In the genomic region with DNA sequence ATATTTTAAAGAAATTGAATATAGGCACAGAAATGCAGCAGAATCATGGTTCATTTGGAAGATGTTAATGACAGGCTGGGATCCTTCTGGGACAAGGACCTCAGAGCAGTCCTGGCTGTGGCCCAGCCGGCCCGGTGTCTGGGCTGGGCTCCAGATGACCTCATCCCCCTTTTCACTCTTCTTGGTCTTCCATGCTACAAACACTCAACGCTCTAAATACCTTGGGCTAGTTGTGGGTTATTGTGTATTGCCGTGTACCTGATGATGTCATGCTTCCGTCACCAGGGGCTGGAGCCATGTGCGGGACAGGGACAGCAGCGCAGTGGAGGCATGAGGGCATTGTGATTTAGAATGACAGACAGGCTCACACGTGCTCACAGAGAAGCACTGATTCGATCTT, we compare ENCODE assay signal across 8 mouse cellular contexts. TPM values are rescaled to one million over a fixed set of nuclear protein-coding genes. Genes with fewer than 3 reads are reported as not detected.
DNase-seq lines count a peak whose midpoint lies in the region; ATAC-seq and TF ChIP-seq lines count a peak whose summit lies in the region.

No protein-coding gene starts in this region.

- peak; percentile 75 for ATAC-seq in forebrain, embryonic 13.5 days
- ATAC-seq in forebrain, embryonic 12.5 days (ENCODE audit: low FRiP score), result no peak; the same call in 1 of the 2 replicates
- ATAC-seq in midbrain, postnatal 0 days (ENCODE audit: low FRiP score), result no peak
- ATAC-seq in midbrain, embryonic 15.5 days (replicated peaks), result no peak
- no peak for ATAC-seq in heart, embryonic 12.5 days (ENCODE audit: insufficient number of reproducible peaks, low FRiP score)
- ATAC-seq in liver, postnatal 0 days, result no peak

- peaks cover 87% of the 10 kb centered on the region for H3K36me3 ChIP-seq in forebrain, embryonic 13.5 days (ENCODE audit: poor library complexity, severe bottlenecking)
- peaks cover 87% of the 10 kb centered on the region for H3K36me3 ChIP-seq in forebrain, embryonic 12.5 days (replicated peaks)
- peaks cover 74% of the 10 kb centered on the region for H3K36me3 ChIP-seq in midbrain, postnatal 0 days (ENCODE audit: insufficient read depth, low read length)
- peaks cover 24% of the 10 kb centered on the region for H3K36me3 ChIP-seq in midbrain, embryonic 15.5 days (replicated peaks)
- H3K36me3 ChIP-seq in heart, embryonic 12.5 days, result peaks cover 89% of the 10 kb centered on the region
- peaks cover 44% of the 10 kb centered on the region for H3K36me3 ChIP-seq in macrophage (ENCODE audit: inconsistent target)
- H3K36me3 ChIP-seq in liver, postnatal 0 days (replicated peaks; ENCODE audit: insufficient read depth, low read length), result peaks cover 50% of the 10 kb centered on the region

- H3K79me2 ChIP-seq in macrophage (ENCODE audit: inconsistent target), result no peaks in the 10 kb centered on the region

- TF ChIP-seq EP300 in liver, postnatal 0 days (IDR thresholded peaks at IDR 0.05; ENCODE audit: low read depth), result no peak

- H3K9me3 ChIP-seq in forebrain, embryonic 13.5 days (replicated peaks), result no peaks in the 10 kb centered on the region
- no peaks in the 10 kb centered on the region for H3K9me3 ChIP-seq in forebrain, embryonic 12.5 days
- H3K9me3 ChIP-seq in midbrain, postnatal 0 days (ENCODE audit: low read length), result no peaks in the 10 kb centered on the region
- no peaks in the 10 kb centered on the region for H3K9me3 ChIP-seq in midbrain, embryonic 15.5 days
- H3K9me3 ChIP-seq in heart, embryonic 12.5 days (replicated peaks), result no peaks in the 10 kb centered on the region
- H3K9me3 ChIP-seq in liver, postnatal 0 days (ENCODE audit: low read length), result no peaks in the 10 kb centered on the region

- DNase-seq in midbrain, postnatal 0 days (ENCODE audit: low spot score), result peak; percentile 51
- DNase-seq in liver, postnatal 0 days, result no peak
- DNase-seq in frontal cortex, postnatal 36 days (ENCODE audit: low spot score in 2 of 2), result no peak

- H3K9ac ChIP-seq in forebrain, embryonic 13.5 days, result no peak overlapping the region
- H3K9ac ChIP-seq in forebrain, embryonic 12.5 days, result no peak overlapping the region
- no peak overlapping the region for H3K9ac ChIP-seq in midbrain, postnatal 0 days (replicated peaks; ENCODE audit: low read length, poor library complexity, severe bottlenecking)
- H3K9ac ChIP-seq in midbrain, embryonic 15.5 days, result no peak overlapping the region
- no peak overlapping the region for H3K9ac ChIP-seq in heart, embryonic 12.5 days
- H3K9ac ChIP-seq in liver, postnatal 0 days (replicated peaks), result no peak overlapping the region

- peak overlapping the region; percentile 8; the same call in 1 of the 2 replicates for H3K27ac ChIP-seq in forebrain, embryonic 13.5 days
- H3K27ac ChIP-seq in forebrain, embryonic 12.5 days, result no peak overlapping the region
- no peak overlapping the region for H3K27ac ChIP-seq in midbrain, postnatal 0 days (ENCODE audit: low read depth, low read length)
- no peak overlapping the region for H3K27ac ChIP-seq in midbrain, embryonic 15.5 days
- H3K27ac ChIP-seq in heart, embryonic 12.5 days (ENCODE audit: poor library complexity, severe bottlenecking), result 0 out of 2 replicates have a peak overlapping the region, but pooled peaks have one; percentile 2
- H3K27ac ChIP-seq in macrophage, result peak overlapping the region; percentile 27; the same call in 1 of the 2 replicates
- H3K27ac ChIP-seq in liver, postnatal 0 days (ENCODE audit: low read depth), result no peak overlapping the region

- H3K4me3 ChIP-seq in forebrain, embryonic 13.5 days, result no peak overlapping the region
- no peak overlapping the region for H3K4me3 ChIP-seq in forebrain, embryonic 12.5 days (replicated peaks)
- H3K4me3 ChIP-seq in midbrain, postnatal 0 days (ENCODE audit: low read depth, low read length), result no peak overlapping the region
- no peak overlapping the region for H3K4me3 ChIP-seq in midbrain, embryonic 15.5 days
- no peak overlapping the region for H3K4me3 ChIP-seq in heart, embryonic 12.5 days
- no peak overlapping the region for H3K4me3 ChIP-seq in macrophage (ENCODE audit: inconsistent target)
- H3K4me3 ChIP-seq in liver, postnatal 0 days (ENCODE audit: low read depth, low read length), result no peak overlapping the region

- 54% methylated on average over 9 of the region's 9 CpGs for WGBS in forebrain, embryonic 13.5 days
- 70% methylated on average over 9 of the region's 9 CpGs for WGBS in forebrain, embryonic 12.5 days
- WGBS in midbrain, postnatal 0 days, result 70% methylated on average over 9 of the region's 9 CpGs
- 65% methylated on average over 9 of the region's 9 CpGs for WGBS in midbrain, embryonic 15.5 days
- 62% methylated on average over 9 of the region's 9 CpGs for WGBS in heart, embryonic 12.5 days
- 93% methylated on average over 9 of the region's 9 CpGs for WGBS in macrophage (ENCODE audit: missing documents)
- 74% methylated on average over 9 of the region's 9 CpGs for WGBS in liver, postnatal 0 days (ENCODE audit: insufficient replicate concordance)

- H3K27me3 ChIP-seq in forebrain, embryonic 13.5 days, result no peaks in the 10 kb centered on the region
- H3K27me3 ChIP-seq in forebrain, embryonic 12.5 days, result no peaks in the 10 kb centered on the region
- no peaks in the 10 kb centered on the region for H3K27me3 ChIP-seq in midbrain, postnatal 0 days (ENCODE audit: insufficient read depth, low read length)
- H3K27me3 ChIP-seq in midbrain, embryonic 15.5 days (replicated peaks), result no peaks in the 10 kb centered on the region
- no peaks in the 10 kb centered on the region for H3K27me3 ChIP-seq in heart, embryonic 12.5 days (replicated peaks)
- H3K27me3 ChIP-seq in liver, postnatal 0 days (ENCODE audit: insufficient read depth, low read length), result no peaks in the 10 kb centered on the region

- H3K4me1 ChIP-seq in forebrain, embryonic 13.5 days, result peaks cover 13% of the 10 kb centered on the region
- H3K4me1 ChIP-seq in forebrain, embryonic 12.5 days, result no peaks in the 10 kb centered on the region; the same call in 1 of the 2 replicates
- H3K4me1 ChIP-seq in midbrain, postnatal 0 days (ENCODE audit: insufficient read depth, low read length), result no peaks in the 10 kb centered on the region
- no peaks in the 10 kb centered on the region for H3K4me1 ChIP-seq in midbrain, embryonic 15.5 days
- H3K4me1 ChIP-seq in heart, embryonic 12.5 days (replicated peaks), result peaks cover 4% of the 10 kb centered on the region; the same call in 1 of the 2 replicates
- no peaks in the 10 kb centered on the region for H3K4me1 ChIP-seq in liver, postnatal 0 days (ENCODE audit: insufficient read depth)

- no peak for TF ChIP-seq CTCF in midbrain, postnatal 0 days (IDR thresholded peaks at IDR 0.05)
- TF ChIP-seq CTCF in liver, postnatal 0 days (IDR thresholded peaks at IDR 0.05; ENCODE audit: low read depth), result no peak

- no peak overlapping the region for H3K4me2 ChIP-seq in forebrain, embryonic 13.5 days
- H3K4me2 ChIP-seq in forebrain, embryonic 12.5 days, result no peak overlapping the region
- H3K4me2 ChIP-seq in midbrain, postnatal 0 days (ENCODE audit: low read depth, low read length, poor library complexity, severe bottlenecking), result no peak overlapping the region
- H3K4me2 ChIP-seq in midbrain, embryonic 15.5 days, result no peak overlapping the region
- no peak overlapping the region for H3K4me2 ChIP-seq in heart, embryonic 12.5 days
- H3K4me2 ChIP-seq in liver, postnatal 0 days (ENCODE audit: low read depth, low read length), result no peak overlapping the region

RNA-seq across cellular contexts. Expression of gene Smarcc1, which starts 47.1 kb away (rescaled TPM):
- polyA plus RNA-seq in forebrain, embryonic 13.5 days (2015; fragmentation: Nextera tagmentation; extraction: Ambion mirVana), result 181 and 186 TPM in 2 replicates
- polyA plus RNA-seq in forebrain, embryonic 12.5 days (2016; fragmentation: Nextera tagmentation; extraction: Ambion mirVana), result 235 and 237 TPM in 2 replicates
- 34.0 and 42.3 TPM in 2 replicates for total RNA-seq in midbrain, postnatal 0 days (2014; rRNA removed)
- 49.9 and 57.9 TPM in 2 replicates for polyA plus RNA-seq in midbrain, postnatal 0 days (2015; fragmentation: Nextera tagmentation; extraction: Ambion mirVana)
- 110 and 112 TPM in 2 replicates for polyA plus RNA-seq in midbrain, embryonic 15.5 days (2015; fragmentation: Nextera tagmentation; extraction: Ambion mirVana)
- 111 and 118 TPM in 2 replicates for polyA plus RNA-seq in heart, embryonic 12.5 days (2016; fragmentation: Nextera tagmentation; extraction: Ambion mirVana)
- total RNA-seq in macrophage (2018; cell fraction: chromatin; rRNA removed), result 10 to 100 TPM; 13.9 to 85.5 (median 66.6) TPM
- total RNA-seq in macrophage (2018; cell fraction: cytosol; rRNA removed), result 10 to 100 TPM; 20.4 to 37.4 (median 32.4) TPM
- 10 to 100 TPM; 16.5 to 79.1 (median 32.6) TPM for total RNA-seq in macrophage (2018; cell fraction: nucleus; rRNA removed)
- 20.5 to 39.6 TPM (median 35.3 TPM) in 3 replicates for polyA plus RNA-seq in macrophage (2018)
- 13.5 and 18.5 TPM in 2 replicates for polyA plus RNA-seq in liver, postnatal 0 days (2015; fragmentation: Nextera tagmentation; extraction: Ambion mirVana)

RNA-seq across cellular contexts. Expression of gene Dhx30, which starts 47.3 kb away (rescaled TPM):
- 206 and 217 TPM in 2 replicates for polyA plus RNA-seq in forebrain, embryonic 13.5 days (2015; fragmentation: Nextera tagmentation; extraction: Ambion mirVana)
- 226 and 231 TPM in 2 replicates for polyA plus RNA-seq in forebrain, embryonic 12.5 days (2016; fragmentation: Nextera tagmentation; extraction: Ambion mirVana)
- total RNA-seq in midbrain, postnatal 0 days (2014; rRNA removed), result 136 and 145 TPM in 2 replicates
- polyA plus RNA-seq in midbrain, postnatal 0 days (2015; fragmentation: Nextera tagmentation; extraction: Ambion mirVana), result 129 and 130 TPM in 2 replicates
- polyA plus RNA-seq in midbrain, embryonic 15.5 days (2015; fragmentation: Nextera tagmentation; extraction: Ambion mirVana), result 182 and 199 TPM in 2 replicates
- polyA plus RNA-seq in heart, embryonic 12.5 days (2016; fragmentation: Nextera tagmentation; extraction: Ambion mirVana), result 114 and 120 TPM in 2 replicates
- total RNA-seq in macrophage (2018; cell fraction: chromatin; rRNA removed), result 100 to 1,000 TPM in 14 of 26 experiments, 10 to 100 TPM in 12; 34.6 to 162 (median 109) TPM
- 10 to 100 TPM; 19.0 to 52.4 (median 37.6) TPM for total RNA-seq in macrophage (2018; cell fraction: cytosol; rRNA removed)
- 100 to 1,000 TPM in 5 of 26 experiments, 10 to 100 TPM in 21; 33.2 to 129 (median 75.3) TPM for total RNA-seq in macrophage (2018; cell fraction: nucleus; rRNA removed)
- polyA plus RNA-seq in macrophage (2018), result 22.5 to 39.0 TPM (median 36.9 TPM) in 3 replicates
- polyA plus RNA-seq in liver, postnatal 0 days (2015; fragmentation: Nextera tagmentation; extraction: Ambion mirVana), result 19.0 and 24.8 TPM in 2 replicates

Comparison
In these comparisons a context has a peak if more than half of its experiments do, and no peak if none do; other contexts are left out.
1. H3K27ac ChIP-seq: peak in forebrain, embryonic 13.5 days (single experiment), heart, embryonic 12.5 days (single experiment) and macrophage (single experiment); none in forebrain, embryonic 12.5 days (single experiment), midbrain, postnatal 0 days (single experiment), midbrain, embryonic 15.5 days (single experiment) and liver, postnatal 0 days (single experiment).